Mouse (Mus musculus): ENCODE results near the gene Osbpl11. TPM values are rescaled to one million over a fixed set of nuclear protein-coding genes. Genes with fewer than 3 reads are reported as not detected.
"Not testable (repeated sequence)": the region's sequence is repeated elsewhere in the genome, so short reads cannot be mapped to it uniquely, and the experiment has no call there.

The Osbpl11 gene
- polyA plus RNA-seq (2015; fragmentation: Nextera tagmentation; extraction: Ambion mirVana): 14.4 and 14.5 TPM in 2 replicates

DNA sequence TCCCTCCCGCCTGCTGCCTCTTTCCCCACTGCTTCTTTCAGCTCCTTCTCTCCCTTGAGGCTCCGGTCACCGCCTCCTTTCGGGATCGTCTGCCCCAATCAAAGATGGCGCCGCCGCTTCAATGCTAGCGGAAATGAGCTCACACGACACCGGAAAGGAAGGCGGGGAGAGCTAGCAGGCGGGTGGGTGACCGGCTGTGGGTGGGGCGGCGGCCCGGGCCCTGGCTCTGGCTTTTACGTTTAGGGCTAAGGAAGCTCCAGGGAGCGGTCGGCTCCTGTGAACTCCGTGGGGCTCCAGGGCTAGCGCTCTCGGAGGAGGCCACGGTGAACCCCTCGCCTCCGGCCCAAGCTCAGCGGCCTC lies at the start of gene Osbpl11:
Gene Osbpl11, plus strand, starts transcription at position 171 of the 360 bp plus-strand sequence.
- Histone ChIP-seq H3K27ac (ENCODE audit: low read length) (peak within 1 kb of the TSS; percentile 96), H3K36me3 (ENCODE audit: control insufficient read depth, insufficient read depth) (no peaks in the 10 kb centered on the region), H3K9ac (ENCODE audit: low read length) (peak within 1 kb of the TSS; percentile 99), H3K4me3 (ENCODE audit: low read length) (peak within 1 kb of the TSS; percentile 99), H3K27me3 (ENCODE audit: control insufficient read depth, insufficient read depth, low read length) (no peaks in the 10 kb centered on the region), H3K4me1 (ENCODE audit: control insufficient read depth, insufficient read depth, low read length) (peaks cover 13% of the 10 kb centered on the region), H3K9me3 (replicated peaks; ENCODE audit: control insufficient read depth, low read length) (no peaks in the 10 kb centered on the region), H3K4me2 (ENCODE audit: low read depth, low read length) (peak within 1 kb of the TSS; percentile 92)
- ATAC-seq (replicated peaks; ENCODE audit: extremely low read depth, insufficient read depth, low FRiP score): peak; percentile 95
- under 1% methylated on average over 27 of the region's 27 CpGs for WGBS

- H3K4me3 ChIP-seq (ENCODE audit: low read length): no peak overlapping the region
- H3K27ac ChIP-seq (ENCODE audit: low read length): no peak overlapping the region
- WGBS: 64% methylated on average over 4 of the region's 4 CpGs
- no peaks in the 10 kb centered on the region for H3K9me3 ChIP-seq (replicated peaks; ENCODE audit: control insufficient read depth, low read length)
- no peaks in the 10 kb centered on the region for H3K27me3 ChIP-seq (ENCODE audit: control insufficient read depth, insufficient read depth, low read length)
- peaks cover 8% of the 10 kb centered on the region; the same call in 1 of the 2 replicates for H3K4me1 ChIP-seq (ENCODE audit: control insufficient read depth, insufficient read depth, low read length)
- H3K4me2 ChIP-seq (ENCODE audit: low read depth, low read length): no peak overlapping the region
- no peak overlapping the region for H3K9ac ChIP-seq (ENCODE audit: low read length)
- H3K36me3 ChIP-seq (ENCODE audit: control insufficient read depth, insufficient read depth): no peaks in the 10 kb centered on the region
- no peak for ATAC-seq (replicated peaks; ENCODE audit: extremely low read depth, insufficient read depth, low FRiP score)
Measured at GRCm38 (mm10) chr16:33135167-33135566, 49.7 kb upstream of the Osbpl11 start.

GRCm38 (mm10) chr16:33139061-33139460 lies 45.8 kb upstream of the Osbpl11 start:
- ATAC-seq (replicated peaks; ENCODE audit: extremely low read depth, insufficient read depth, low FRiP score); H3K27me3 ChIP-seq (ENCODE audit: control insufficient read depth, insufficient read depth, low read length); H3K27ac ChIP-seq (ENCODE audit: low read length); H3K9ac ChIP-seq (ENCODE audit: low read length); H3K9me3 ChIP-seq (replicated peaks; ENCODE audit: control insufficient read depth, low read length); H3K4me3 ChIP-seq (ENCODE audit: low read length); H3K4me1 ChIP-seq (ENCODE audit: control insufficient read depth, insufficient read depth, low read length); H3K36me3 ChIP-seq (ENCODE audit: control insufficient read depth, insufficient read depth); H3K4me2 ChIP-seq (ENCODE audit: low read depth, low read length): not testable (repeated sequence)
- 76% methylated on average over 6 of the region's 7 CpGs for WGBS

DNA sequence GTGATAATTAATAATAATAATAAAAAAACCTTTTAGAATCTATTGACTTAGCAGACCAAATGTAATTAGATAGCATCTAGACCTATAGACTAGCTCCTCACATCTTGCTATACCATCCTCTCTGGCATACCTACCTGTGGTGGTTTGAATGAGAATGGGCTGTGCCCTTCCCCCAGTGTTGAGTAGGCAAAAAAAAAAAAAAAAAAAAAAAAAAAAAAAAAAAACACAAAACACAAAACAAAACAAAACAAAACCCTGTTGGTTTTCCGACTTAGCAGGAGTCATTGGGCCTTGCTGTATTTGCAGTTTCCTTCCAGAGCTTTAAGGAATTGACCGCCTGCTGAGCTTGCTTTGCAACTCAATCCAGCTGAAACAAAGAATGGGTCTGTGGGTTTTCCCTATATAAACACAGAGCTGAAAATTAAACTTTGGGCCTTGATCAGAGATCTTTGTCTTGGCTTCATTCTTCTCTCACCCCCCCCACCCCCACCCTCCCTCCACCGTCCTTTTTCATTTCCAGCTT lies 43.1 kb upstream of the Osbpl11 start:
- H3K4me1 ChIP-seq (ENCODE audit: control insufficient read depth, insufficient read depth, low read length): no peaks in the 10 kb centered on the region
- H3K27me3 ChIP-seq (ENCODE audit: control insufficient read depth, insufficient read depth, low read length): no peaks in the 10 kb centered on the region
- no peak overlapping the region for H3K4me2 ChIP-seq (ENCODE audit: low read depth, low read length)
- no peak overlapping the region for H3K9ac ChIP-seq (ENCODE audit: low read length)
- 64% methylated on average over 3 of the region's 3 CpGs for WGBS
- no peak overlapping the region for H3K4me3 ChIP-seq (ENCODE audit: low read length)
- H3K27ac ChIP-seq (ENCODE audit: low read length): no peak overlapping the region
- no peaks in the 10 kb centered on the region for H3K36me3 ChIP-seq (ENCODE audit: control insufficient read depth, insufficient read depth)
- H3K9me3 ChIP-seq (replicated peaks; ENCODE audit: control insufficient read depth, low read length): peaks cover 5% of the 10 kb centered on the region; the same call in 1 of the 2 replicates
- no peak for ATAC-seq (replicated peaks; ENCODE audit: extremely low read depth, insufficient read depth, low FRiP score)

GRCm38 (mm10) chr16:33143452-33143851 lies 41.4 kb upstream of the Osbpl11 start:
- H3K36me3 ChIP-seq (ENCODE audit: control insufficient read depth, insufficient read depth): no peaks in the 10 kb centered on the region
- H3K4me3 ChIP-seq (ENCODE audit: low read length): no peak overlapping the region
- H3K27ac ChIP-seq (ENCODE audit: low read length): no peak overlapping the region
- H3K9ac ChIP-seq (ENCODE audit: low read length): no peak overlapping the region
- no peak for ATAC-seq (replicated peaks; ENCODE audit: extremely low read depth, insufficient read depth, low FRiP score)
- peaks cover 5% of the 10 kb centered on the region; the same call in 1 of the 2 replicates for H3K9me3 ChIP-seq (replicated peaks; ENCODE audit: control insufficient read depth, low read length)
- no peak overlapping the region for H3K4me2 ChIP-seq (ENCODE audit: low read depth, low read length)
- H3K4me1 ChIP-seq (ENCODE audit: control insufficient read depth, insufficient read depth, low read length): no peaks in the 10 kb centered on the region
- no peaks in the 10 kb centered on the region for H3K27me3 ChIP-seq (ENCODE audit: control insufficient read depth, insufficient read depth, low read length)
- 58% methylated on average over 2 of the region's 2 CpGs for WGBS

- 90% methylated on average over 3 of the region's 3 CpGs for WGBS
- ATAC-seq (replicated peaks; ENCODE audit: extremely low read depth, insufficient read depth, low FRiP score): no peak
Measured at GRCm38 (mm10) chr16:33146185-33146584, 38.7 kb upstream of the Osbpl11 start.

DNA sequence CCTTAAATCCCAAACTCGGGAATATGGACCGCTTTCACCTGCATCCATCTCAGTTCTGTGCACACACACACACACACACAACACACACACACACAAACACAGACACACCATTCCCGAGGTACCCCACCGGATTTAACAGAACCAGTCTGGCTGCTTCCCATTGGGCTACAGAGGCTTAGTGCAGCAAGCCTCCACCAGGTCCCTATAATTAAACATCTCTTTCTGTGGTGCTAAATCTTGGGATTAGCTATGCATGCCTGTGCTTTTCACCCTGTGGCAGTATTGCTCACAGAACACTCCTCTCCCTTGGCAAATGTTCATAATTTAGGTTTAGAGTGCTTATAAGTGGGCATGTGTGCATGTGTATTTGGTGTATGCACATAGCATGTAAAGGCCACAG lies 36.7 kb upstream of the Osbpl11 start:
- no peak overlapping the region for H3K4me3 ChIP-seq (ENCODE audit: low read length)
- no peak overlapping the region for H3K9ac ChIP-seq (ENCODE audit: low read length)
- WGBS: 75% methylated on average over 4 of the region's 4 CpGs
- no peak overlapping the region for H3K4me2 ChIP-seq (ENCODE audit: low read depth, low read length)
- no peak overlapping the region for H3K27ac ChIP-seq (ENCODE audit: low read length)
- H3K27me3 ChIP-seq (ENCODE audit: control insufficient read depth, insufficient read depth, low read length): 0 out of 2 replicates have a peak, but pooled peaks cover 2% of the 10 kb centered on the region
- H3K9me3 ChIP-seq (replicated peaks; ENCODE audit: control insufficient read depth, low read length): peaks cover 5% of the 10 kb centered on the region; the same call in 1 of the 2 replicates
- no peaks in the 10 kb centered on the region for H3K4me1 ChIP-seq (ENCODE audit: control insufficient read depth, insufficient read depth, low read length)
- no peak for ATAC-seq (replicated peaks; ENCODE audit: extremely low read depth, insufficient read depth, low FRiP score)
- no peaks in the 10 kb centered on the region for H3K36me3 ChIP-seq (ENCODE audit: control insufficient read depth, insufficient read depth)

More at GRCm38 (mm10) chr16:33146185-33146584, 38.7 kb upstream of the Osbpl11 start:
- Histone ChIP-seq H3K27ac (ENCODE audit: low read length) (no peak overlapping the region), H3K4me1 (ENCODE audit: control insufficient read depth, insufficient read depth, low read length) (no peaks in the 10 kb centered on the region), H3K9ac (ENCODE audit: low read length) (no peak overlapping the region), H3K36me3 (ENCODE audit: control insufficient read depth, insufficient read depth) (no peaks in the 10 kb centered on the region), H3K4me3 (ENCODE audit: low read length) (no peak overlapping the region), H3K27me3 (ENCODE audit: control insufficient read depth, insufficient read depth, low read length) (no peaks in the 10 kb centered on the region), H3K4me2 (ENCODE audit: low read depth, low read length) (no peak overlapping the region), H3K9me3 (replicated peaks; ENCODE audit: control insufficient read depth, low read length) (peaks cover 5% of the 10 kb centered on the region; the same call in 1 of the 2 replicates)

- H3K9ac ChIP-seq (ENCODE audit: low read length); H3K4me1 ChIP-seq (ENCODE audit: control insufficient read depth, insufficient read depth, low read length); H3K36me3 ChIP-seq (ENCODE audit: control insufficient read depth, insufficient read depth); H3K4me3 ChIP-seq (ENCODE audit: low read length); H3K4me2 ChIP-seq (ENCODE audit: low read depth, low read length); ATAC-seq (replicated peaks; ENCODE audit: extremely low read depth, insufficient read depth, low FRiP score); H3K9me3 ChIP-seq (replicated peaks; ENCODE audit: control insufficient read depth, low read length); H3K27me3 ChIP-seq (ENCODE audit: control insufficient read depth, insufficient read depth, low read length); H3K27ac ChIP-seq (ENCODE audit: low read length): not testable (repeated sequence)
- WGBS: 76% methylated on average over 9 of the region's 9 CpGs
Measured at GRCm38 (mm10) chr16:33150875-33151274, 34.0 kb upstream of the Osbpl11 start.

GRCm38 (mm10) chr16:33151558-33151957 lies 33.3 kb upstream of the Osbpl11 start:
- ATAC-seq (replicated peaks; ENCODE audit: extremely low read depth, insufficient read depth, low FRiP score): no peak
- Histone ChIP-seq H3K4me2 (ENCODE audit: low read depth, low read length) (no peak overlapping the region), H3K27me3 (ENCODE audit: control insufficient read depth, insufficient read depth, low read length) (0 out of 2 replicates have a peak, but pooled peaks cover 2% of the 10 kb centered on the region), H3K9me3 (replicated peaks; ENCODE audit: control insufficient read depth, low read length) (no peaks in the 10 kb centered on the region), H3K36me3 (ENCODE audit: control insufficient read depth, insufficient read depth) (no peaks in the 10 kb centered on the region), H3K4me1 (ENCODE audit: control insufficient read depth, insufficient read depth, low read length) (no peaks in the 10 kb centered on the region), H3K4me3 (ENCODE audit: low read length) (no peak overlapping the region), H3K9ac (ENCODE audit: low read length) (no peak overlapping the region), H3K27ac (ENCODE audit: low read length) (no peak overlapping the region)
- WGBS: 69% methylated on average over 8 of the region's 8 CpGs

Measured in heart, embryonic 16.5 days (tissue).